Mouse (Mus musculus) liver, embryonic 12.5 days (tissue): Measurements from ENCODE around the gene S100g. TPM values are rescaled to one million over a fixed set of nuclear protein-coding genes. Genes with fewer than 3 reads are reported as not detected.

ENCODE experiments used
- ATAC-seq: fragments of 200-750 bp; cut with Nextera tagmentation; 2 replicates; pipeline ENCODE4 v1.8.0; 2017; ENCODE audit warnings: moderate number of reproducible peaks, mild to moderate bottlenecking, moderate library complexity
- H3K27ac ChIP-seq: fragments of 300-500 bp; sonication (generic); 2 replicates; pipeline ENCODE4 v1.5.1; 2016; ENCODE audit warnings: mild to moderate bottlenecking
- H3K27me3 ChIP-seq: fragments of 300-500 bp; sonication (generic); replicated peaks from 2 replicates; pipeline ENCODE4 v1.6.1; 2016; ENCODE audit warnings: mild to moderate bottlenecking, moderate library complexity
- H3K36me3 ChIP-seq: fragments of 300-500 bp; sonication (generic); 2 replicates; pipeline ENCODE4 v1.6.1; 2016; ENCODE audit warnings: mild to moderate bottlenecking, moderate library complexity
- H3K4me1 ChIP-seq: fragments of 300-500 bp; sonication (generic); 2 replicates; pipeline ENCODE4 v1.6.1; 2016
- H3K4me2 ChIP-seq: fragments of 300-500 bp; sonication (generic); 2 replicates; pipeline ENCODE4 v1.6.1; 2016; ENCODE audit warnings: mild to moderate bottlenecking, moderate library complexity
- H3K4me3 ChIP-seq: fragments of 300-500 bp; sonication (generic); 2 replicates; pipeline ENCODE4 v1.5.1; 2016; ENCODE audit warnings: mild to moderate bottlenecking, moderate library complexity
- H3K9ac ChIP-seq: fragments of 300-500 bp; sonication (generic); 2 replicates; pipeline ENCODE4 v1.6.1; 2016; ENCODE audit warnings: mild to moderate bottlenecking, moderate library complexity
- H3K9me3 ChIP-seq: fragments of 300-500 bp; sonication (generic); replicated peaks from 2 replicates; pipeline ENCODE4 v1.6.1; 2016; ENCODE audit warnings: mild to moderate bottlenecking, moderate library complexity
- WGBS: fragments of 180-500 bp; shearing (Covaris S2); methylation state at CpG from one replicate; pipeline ENCODE4 v1.1.7; 2016; ENCODE audit not compliant: insufficient replicate concordance; 5-methylcytosine and 5-hydroxymethylcytosine counted together
- polyA plus RNA-seq: library from polyadenylated mRNA; unstranded; fragments of >200 nt; fragmentation: Nextera tagmentation; extraction: Ambion mirVana; gene quantifications from 2 replicates; pipeline ENCODE4 v1.2.1, GENCODE M21; 2016

S100g gene
- polyA plus RNA-seq, 1 experiment from 2014 or later: 2.8 TPM

DNA sequence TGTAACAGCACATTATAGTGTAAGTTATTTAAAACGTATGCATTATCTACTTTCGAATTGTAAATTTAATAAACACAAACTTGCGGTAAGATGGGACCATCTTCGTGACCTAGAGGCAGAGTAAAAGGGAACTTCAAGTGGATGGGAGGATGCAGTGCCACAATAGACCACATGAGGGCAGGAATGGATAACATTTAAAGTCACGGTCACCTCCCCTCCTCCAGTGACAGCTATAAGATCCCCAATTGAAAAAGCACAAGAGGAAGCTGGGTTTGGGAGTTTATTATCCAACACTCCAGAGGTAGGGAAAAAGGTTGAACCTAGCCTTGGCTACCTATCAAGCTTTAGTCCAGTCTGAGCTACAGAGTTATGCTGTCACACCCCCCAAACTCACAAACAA, 48.7 kb downstream of the S100g start:
- Histone ChIP-seq H3K9me3 (no peaks in the 10 kb centered on the region), H3K27ac (no peak overlapping the region), H3K27me3 (no peaks in the 10 kb centered on the region), H3K9ac (no peak overlapping the region), H3K4me2 (no peak overlapping the region), H3K4me1 (no peaks in the 10 kb centered on the region), H3K4me3 (no peak overlapping the region), H3K36me3 (peaks cover 2% of the 10 kb centered on the region)
- no peak for ATAC-seq
- WGBS: 22% methylated on average over 5 of the region's 5 CpGs

DNA sequence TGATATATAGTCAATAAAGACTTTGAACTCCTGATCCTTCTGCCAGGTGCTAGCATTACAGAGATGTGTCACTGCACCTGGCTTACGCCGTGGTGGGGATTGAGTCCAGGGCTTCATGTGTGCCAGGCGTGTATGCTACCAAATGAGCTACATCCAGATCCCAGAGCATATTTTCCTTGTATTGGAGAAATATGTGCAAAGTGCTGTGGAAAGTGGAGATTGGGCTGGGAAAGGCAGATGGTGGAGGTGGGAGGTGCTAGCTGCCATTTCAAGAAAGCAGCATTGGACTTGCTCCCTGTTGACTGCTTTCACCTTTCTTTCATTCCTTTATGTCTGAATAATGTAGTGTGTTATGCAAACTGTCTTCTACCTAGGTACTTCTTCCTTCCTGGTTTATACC, 50.7 kb downstream of the S100g start:
- H3K9me3 ChIP-seq: no peaks in the 10 kb centered on the region
- no peaks in the 10 kb centered on the region for H3K27me3 ChIP-seq
- H3K9ac ChIP-seq: no peak overlapping the region
- H3K4me2 ChIP-seq: no peak overlapping the region
- 87% methylated on average over 3 of the region's 3 CpGs for WGBS
- ATAC-seq: no peak
- H3K4me1 ChIP-seq: no peaks in the 10 kb centered on the region
- H3K27ac ChIP-seq: no peak overlapping the region
- no peak overlapping the region for H3K4me3 ChIP-seq
- peaks cover 5% of the 10 kb centered on the region for H3K36me3 ChIP-seq

Other genes with a start within 250 kb of the S100g start
- 289 and 294 TPM in 2 replicates for gene Rbbp7, start 204.2 kb downstream of the S100g start, polyA plus RNA-seq
- gene Txlng, start 135.1 kb downstream of the S100g start, polyA plus RNA-seq: 11.1 and 13.0 TPM in 2 replicates
- 18.4 and 19.0 TPM in 2 replicates for gene Syap1, start 76.2 kb downstream of the S100g start, polyA plus RNA-seq
- 47.0 and 54.7 TPM in 2 replicates for gene Ctps2, start 63.4 kb downstream of the S100g start, polyA plus RNA-seq